Mouse (Mus musculus) urinary bladder, postnatal 36 days (tissue): ENCODE measurements around the gene Rfk.

Experiments
- DNase-seq, 2 experiments: peaks; one replicate each; pipeline ENCODE4 v3.0.0; 2022; ENCODE audit warnings: low spot score in 2 of 2, mixed read lengths in 1 of 2

Gene Rfk

DNA sequence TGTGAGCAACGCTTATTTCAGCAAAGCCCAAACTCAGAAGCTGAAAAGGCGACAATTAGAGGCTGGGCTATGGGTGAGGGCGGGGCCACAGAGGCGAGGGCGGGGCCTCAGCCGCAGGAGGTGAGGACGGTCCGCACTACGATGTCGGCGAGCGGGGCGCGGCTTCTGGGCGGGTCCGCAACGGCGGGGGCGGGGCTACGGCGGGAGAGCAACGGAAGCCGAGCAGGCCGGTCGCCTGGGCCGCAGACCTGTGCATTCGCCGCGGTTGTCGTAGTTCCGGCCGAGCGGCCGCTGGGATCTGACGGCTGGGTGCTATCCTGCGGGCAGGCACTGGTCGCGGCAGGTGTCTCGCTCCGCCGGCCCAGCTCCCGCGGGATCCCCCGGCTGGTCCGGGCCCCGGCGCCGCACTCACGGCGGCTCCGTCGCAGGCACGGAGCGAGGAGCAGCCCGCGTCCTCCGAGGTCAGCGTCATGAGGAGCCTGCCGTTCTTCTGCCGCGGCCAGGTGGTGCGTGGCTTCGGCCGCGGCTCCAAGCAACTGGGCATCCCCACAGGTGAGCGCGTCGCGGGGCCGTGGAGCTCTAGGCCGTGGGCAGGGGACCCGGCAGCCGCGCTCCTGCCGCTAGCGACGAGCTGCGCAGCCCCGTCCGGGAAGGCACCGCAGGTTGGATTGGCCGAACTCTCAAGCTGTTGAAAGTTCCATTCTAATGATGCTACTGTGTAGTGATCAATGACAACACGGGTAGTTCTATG, at the start of gene Rfk:
Gene Rfk, plus strand, starts transcription at position 203 of the 751 bp plus-strand sequence.
- peak; percentile 88 to 93 for DNase-seq

DNA sequence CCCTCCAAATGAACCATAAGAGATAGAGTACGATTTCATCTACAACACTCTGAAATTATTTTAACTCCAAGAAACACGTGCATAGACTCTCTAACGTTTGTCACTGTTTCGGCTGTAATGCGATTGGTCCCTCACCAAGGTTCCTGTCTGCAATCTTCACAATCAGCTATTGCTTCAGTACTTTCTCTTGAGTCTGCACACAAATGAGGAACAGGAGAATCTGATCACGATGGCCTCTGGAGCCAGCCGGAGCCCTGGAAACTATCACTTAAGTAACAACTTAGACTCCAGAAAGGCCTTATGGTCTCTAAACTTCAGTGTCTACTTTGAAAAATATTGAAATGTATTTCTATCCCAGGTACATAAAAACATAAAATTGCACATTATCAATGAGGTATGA, 49.0 kb upstream of the Rfk start:
- no peak for DNase-seq

DNA sequence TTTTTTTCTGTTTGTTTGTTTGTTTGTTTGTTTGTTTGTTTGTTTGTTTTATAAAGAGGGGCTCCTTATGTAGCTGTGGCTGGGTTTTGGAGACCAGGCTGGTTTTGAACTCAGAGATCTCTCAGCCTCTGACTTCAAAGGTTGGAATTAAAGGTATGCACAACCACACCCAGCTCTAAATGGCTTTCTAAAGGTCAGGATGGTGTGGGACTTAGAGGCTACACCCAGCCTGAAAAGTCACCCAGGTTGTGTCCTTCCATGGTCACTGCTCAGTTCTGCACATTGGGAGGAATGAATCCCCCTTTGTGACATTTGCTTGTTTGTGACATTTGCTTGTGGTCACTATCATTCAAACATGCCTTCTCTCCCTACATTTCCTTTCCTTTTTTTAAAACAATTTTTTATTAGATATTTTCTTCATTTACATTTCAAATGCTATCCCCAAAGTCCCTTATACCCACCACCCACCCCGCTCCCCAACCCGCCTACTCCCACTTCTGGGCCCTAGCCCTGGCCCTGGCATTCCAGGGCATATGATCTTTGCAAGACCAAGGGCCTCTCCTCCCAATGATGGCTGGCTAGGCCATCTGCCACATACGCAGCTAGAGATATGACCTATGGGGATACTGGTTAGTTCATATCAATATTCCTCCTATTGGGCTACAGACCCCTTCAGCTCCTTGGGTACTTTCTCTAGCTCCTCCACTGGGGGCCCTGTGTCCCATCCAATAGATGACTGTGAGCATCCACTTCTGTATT, 46.9 kb upstream of the Rfk start:
- DNase-seq: no peak

DNA sequence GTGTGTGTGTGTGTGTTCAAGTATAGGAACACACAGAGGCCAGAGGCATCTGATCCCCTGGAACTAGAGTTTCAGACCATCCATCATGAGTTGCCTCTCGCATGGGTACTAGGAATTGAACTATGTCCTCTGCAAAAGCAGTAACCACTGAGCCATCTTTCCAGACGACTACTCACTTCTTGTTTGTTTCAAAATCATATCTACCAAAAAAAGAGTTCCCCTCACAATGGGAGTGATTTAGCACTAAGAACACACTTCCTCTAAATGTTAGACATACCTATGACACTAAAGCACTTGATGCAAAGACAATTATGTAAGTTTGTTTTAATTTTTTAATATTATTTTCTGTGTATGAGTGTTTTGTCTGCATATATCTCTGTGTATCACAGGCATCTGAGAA, 46.0 kb upstream of the Rfk start:
- no peak for DNase-seq

DNA sequence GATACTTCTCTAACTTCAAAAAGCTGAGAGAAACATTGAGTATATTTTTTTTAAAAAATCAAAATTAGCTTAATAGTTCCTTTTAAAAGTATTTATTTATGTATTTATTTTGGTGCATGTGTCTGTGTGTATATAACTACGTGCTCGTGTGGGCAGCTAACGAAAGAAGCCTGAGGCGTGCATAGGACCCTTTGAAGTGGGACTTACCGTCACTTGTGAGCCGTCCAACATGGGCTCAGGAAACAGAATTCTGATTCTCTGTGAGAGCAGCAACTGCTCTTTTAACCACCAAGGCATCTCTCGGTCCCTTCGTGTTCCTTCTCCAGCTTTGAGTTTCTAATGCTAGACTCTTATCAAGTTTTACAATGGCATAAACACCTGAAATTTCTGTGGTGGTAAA, 40.1 kb upstream of the Rfk start:
- no peak for DNase-seq

DNA sequence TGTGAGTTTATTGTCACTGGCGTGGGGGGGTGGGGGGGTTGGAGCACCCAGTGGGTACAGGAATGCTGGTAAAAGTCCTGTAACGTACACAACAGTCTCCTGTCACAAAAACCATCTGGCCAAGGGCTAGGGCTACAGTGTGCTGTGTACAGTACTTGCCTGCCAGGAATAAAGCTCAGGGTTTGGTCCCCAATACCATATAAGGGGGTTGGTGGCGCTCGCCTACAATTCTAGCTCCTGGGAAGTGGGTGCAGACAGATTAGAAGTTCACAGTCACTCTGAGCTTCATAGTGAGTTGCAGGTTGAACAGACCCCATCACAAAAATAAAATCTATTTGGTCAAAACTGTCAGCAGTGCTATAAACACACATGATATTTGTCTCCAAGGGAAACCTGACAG, 39.5 kb upstream of the Rfk start:
- DNase-seq: no peak

DNA sequence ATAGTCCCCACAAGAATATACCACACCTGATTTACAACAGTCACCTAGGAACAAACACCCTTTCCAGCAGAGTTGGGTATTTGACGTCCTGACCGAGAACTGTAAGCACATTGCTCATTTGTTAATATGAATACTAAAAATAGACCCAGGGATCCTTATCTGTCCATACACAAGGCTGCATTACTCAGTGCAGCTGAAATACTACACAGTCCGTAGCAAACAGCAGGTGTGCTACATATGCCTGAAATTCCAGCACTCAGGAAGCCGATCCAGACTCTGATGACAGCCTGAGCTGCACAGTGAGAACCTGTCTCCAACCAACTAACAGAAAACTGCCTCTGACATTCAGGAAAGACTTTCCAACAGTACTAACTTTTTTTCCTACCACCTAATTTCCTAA, 39.0 kb upstream of the Rfk start:
- no peak for DNase-seq

DNA sequence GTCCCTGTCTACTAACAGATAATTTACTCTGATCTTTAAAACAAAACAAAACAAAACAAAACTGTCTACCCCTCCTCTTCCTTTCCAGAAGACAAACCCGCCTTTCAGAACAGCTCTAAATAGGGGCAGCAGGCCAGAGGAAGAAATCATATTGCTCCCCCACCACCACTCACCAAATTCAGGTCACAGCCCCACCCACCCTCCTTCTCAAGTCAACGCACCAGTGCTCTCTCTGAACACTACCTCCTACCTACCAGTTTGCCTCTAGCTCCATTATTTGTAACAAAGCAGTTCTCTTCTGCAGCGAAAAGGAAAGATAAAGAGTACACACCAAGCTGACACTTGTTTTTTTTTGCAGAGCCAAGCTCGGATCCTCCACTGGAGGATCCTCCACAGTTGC, 38.5 kb upstream of the Rfk start:
- no peak for DNase-seq

DNA sequence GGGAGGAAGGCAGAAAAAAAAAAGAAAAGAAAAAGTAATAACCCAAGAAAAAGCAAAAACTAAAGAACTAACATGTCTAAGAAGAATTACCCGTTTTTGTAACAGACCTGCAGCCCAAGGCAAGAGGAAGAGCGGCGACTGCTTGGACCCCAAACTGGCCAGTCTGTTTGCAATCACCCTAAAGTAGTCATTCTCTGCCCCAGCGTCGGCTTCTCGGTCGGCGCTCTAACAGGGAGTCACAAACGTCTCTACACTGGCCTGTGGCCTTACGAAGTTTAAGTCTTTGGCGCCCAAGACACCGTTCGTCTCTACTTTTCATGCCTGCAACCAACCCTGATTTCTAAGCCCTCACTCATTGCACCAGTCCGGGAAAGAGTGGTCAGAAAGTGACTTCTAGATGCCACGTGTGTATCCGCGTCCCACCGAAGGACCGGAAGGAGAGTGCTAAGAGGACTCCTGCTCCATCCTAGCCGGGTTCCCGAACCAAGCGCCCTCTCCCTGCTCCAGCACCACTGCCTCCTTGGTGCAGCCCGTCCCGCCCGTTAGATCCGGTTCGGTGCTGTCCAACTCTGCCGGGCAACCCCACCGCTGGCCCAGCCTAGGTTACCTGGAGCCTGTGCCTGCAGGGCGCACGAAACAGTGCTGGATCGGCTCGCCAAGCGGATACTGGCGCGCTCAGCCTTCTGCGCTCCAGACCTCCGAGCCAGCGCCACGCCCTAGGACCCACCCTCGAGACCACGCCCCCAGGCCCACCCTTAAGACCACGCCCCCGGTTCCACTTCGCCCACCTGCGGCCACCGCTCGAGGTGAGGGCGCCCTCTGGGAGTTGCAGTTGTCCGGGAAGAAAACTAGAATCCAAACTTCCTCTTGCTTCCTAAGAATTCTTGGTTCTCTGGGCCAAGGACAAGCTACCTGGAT, 37.6 kb upstream of the Rfk start:
- DNase-seq: peak; percentile 79 to 80

DNA sequence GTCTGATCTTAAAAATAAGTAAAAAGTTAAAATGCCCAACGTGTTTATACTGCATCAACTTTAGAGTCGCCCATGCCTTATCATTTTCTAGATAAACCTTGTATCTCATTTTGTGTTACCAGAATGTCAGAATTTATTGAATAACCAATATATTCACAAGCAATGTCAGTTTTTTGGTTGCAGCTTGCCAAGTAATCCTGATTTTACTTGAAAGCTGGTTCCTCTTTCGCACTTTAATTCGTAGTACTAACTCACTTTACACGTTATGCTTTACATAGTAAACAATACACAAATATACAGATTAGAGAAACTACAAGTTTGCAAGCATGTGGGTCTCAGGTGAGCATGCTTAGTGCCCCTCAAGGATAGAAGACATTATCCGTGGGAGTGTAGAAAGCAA, 36.9 kb upstream of the Rfk start:
- no peak for DNase-seq

DNA sequence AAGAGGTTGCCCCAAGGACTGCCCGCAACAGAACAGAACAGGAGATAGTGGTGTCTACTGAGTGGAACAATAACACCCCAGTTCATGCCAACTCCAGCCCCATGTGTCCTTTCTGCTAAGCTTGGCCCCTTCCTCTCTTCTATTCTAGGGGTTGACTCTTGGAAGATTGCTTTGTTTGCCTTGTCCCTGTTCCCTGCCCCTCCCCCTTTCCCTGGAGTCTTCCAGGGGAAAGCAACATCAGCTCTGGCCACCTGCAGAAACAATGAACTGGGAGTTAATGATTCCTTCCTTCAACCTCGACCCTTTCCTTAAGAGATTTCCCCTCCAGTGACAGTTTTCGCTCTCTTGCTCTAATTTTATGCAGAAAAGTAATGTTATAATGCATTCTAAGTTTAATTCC, 36.5 kb upstream of the Rfk start:
- DNase-seq: no peak

DNA sequence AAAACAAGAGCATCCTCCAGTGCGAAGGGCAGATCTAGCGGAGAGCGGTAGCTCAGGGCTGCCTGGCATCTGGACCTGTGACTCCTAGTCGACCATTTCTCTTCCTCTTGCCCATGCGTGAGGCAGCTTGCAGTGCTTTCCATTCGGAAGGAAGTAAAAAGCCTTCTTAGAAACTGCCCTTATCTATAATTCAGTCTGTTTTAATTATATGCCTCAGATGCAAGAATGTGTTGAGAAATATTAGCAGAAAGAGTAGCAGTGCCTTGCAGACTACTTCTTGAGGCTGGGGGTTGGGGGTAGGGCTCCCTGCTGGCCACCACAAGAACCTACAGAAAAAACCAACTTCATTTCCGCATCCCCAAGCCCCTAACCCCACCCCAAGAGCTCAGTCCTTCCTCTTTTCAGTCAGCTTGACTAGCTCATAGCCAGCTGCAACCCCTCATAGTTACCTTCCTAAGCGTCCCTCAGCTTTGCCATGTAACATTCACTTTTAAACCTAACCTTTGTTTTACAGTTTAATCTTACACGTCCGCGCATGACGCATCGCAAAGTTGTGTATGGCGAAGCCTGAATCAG, 34.4 kb upstream of the Rfk start:
- no peak for DNase-seq

DNA sequence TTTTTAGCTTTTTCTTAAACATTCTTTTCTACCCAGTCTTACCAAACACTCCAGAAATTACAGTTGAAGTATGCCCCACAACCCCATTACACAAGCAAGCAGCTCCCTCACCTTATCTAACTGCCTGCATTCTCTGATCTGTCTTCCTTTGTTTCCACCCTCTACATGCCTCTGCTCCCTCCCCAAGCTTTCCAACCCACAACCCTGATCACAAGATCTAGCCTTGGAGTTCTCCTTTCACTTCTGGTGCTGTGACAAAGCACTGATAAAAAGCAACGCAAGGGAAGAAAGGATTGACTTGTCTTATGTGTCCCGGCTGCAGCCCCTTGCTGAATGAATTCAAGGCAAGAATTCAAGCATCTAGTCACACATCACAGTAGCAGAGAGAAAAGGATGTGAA, 32.7 kb upstream of the Rfk start:
- DNase-seq: no peak

DNA sequence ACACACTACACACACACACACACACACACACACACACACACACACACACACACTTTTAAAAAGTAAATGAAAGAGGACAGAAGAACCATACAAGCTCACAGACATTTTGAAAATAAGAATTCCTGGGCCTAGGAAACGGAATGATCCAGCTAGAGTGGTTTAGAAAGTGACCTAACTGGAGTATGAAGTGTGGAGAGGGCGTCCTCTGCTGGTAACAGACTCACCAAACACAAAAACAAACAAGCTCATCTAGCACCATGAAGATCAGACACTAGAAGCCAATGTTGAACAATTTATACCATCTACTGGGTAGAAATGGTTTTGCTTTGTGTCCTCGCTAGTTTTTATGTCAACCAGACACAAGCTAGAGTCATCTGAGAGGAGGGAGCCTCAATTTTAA, 29.1 kb upstream of the Rfk start:
- DNase-seq: peak; percentile 39 to 43

DNA sequence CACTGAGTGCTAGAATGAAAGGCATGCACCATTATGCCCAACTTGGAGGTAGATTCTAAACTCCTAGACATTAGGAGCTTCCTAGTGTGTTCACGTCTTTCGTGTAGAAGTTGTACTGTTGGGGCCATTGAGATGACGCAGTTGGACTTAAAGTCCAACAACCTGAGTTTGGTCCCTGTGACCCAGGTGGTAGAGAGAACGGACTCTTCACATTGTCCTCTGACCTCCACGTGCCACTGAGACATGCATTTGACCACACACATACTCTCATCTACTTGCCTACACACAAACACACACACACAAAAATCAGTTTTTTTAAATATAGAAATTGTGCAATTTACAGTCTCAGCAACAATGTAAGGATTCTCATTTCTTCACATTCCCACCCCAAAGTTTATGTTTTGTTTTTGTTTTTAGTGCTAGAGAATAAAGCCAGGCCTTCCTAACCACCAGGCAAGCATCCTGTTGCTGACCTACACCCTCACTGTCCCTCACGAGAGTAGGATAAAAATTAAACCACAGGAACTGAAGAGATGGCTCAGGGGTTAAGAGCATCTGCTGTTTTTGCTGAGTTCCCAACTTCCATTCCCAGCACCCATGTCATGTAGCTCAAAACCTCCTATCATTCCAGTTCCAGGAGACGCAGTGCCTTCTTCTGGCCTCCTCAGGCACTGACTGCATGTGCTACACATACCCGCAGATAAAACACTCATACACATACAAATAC, 27.3 kb upstream of the Rfk start:
- DNase-seq: no peak

DNA sequence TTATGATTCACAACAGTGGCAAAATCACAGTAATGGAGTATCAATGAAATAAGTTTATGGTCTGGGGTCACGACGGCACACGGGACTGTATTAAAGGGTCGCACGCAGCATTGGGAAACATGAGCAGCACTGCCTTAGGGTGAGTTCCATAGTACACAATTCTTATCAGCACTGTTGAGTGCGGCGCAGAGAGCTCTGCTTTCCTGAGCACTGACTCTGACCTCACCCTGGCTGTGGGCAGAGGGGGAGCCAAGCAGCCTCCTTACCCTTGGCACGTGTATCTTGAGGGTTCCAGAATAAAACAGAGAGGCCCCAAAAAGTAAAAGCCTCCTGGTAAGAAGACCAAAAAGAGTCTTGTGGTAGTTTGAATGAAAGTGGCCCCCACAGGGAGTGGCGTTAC, 25.3 kb upstream of the Rfk start:
- DNase-seq: no peak

DNA sequence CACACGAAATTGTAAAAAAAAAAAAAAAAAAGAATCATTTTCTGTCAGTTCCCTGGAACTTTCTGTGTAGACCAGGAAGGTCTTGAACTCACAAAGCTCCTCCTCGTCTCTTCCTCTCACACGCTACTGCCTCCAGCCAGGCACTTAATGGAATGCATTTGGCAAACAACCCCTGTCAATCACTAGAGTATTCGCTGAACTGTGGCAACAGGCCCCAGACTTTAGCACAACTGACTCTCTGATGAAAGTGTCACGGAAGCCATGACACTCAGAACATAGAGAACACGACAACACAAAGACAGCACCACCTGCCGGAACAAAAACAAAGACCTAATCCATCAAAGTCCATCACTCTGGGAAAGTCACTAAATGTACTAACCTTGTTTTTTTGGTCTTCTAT, 24.3 kb upstream of the Rfk start:
- no peak for DNase-seq

DNA sequence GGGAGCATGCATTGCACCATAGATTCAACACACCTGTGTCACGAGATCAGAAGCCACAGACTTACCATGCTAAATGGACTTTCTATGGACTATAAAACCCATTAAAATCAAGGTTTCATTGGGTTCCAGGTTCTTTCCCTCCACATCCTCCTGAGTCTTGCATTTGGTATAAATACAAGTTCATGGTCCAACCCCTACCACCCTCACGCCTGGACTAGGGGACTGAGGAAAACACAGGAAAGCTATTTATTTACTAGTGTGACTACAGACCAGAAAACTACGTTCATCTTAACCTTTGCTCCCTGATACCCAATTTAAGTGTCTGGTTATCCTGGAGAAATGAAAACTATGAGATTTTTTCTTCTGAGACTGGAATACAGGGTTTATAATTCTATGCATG, 21.1 kb upstream of the Rfk start, which contains the start of gene Gcnt1:
Gene Gcnt1, minus strand, starts transcription at position 144 of the 400 bp plus-strand sequence.
- DNase-seq: no peak

DNA sequence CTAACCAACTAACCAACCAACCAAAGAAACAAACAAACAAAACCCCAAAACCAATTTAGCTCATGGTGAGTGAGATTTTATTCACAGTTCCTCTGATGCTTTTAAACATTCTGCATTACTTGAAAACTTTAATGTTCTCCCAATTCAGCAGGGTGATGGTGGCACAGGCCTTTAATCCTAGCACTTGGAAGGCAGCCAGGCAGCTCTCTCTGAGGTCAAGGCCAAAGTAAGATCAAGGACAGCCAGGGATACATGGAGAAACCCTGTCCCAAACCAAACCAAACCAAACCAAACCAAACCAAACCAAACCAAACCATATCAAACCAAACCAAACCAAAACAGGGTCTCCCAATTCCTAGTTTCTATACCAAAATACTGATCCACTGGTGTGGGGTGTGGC, 15.0 kb upstream of the Rfk start:
- DNase-seq: no peak

DNA sequence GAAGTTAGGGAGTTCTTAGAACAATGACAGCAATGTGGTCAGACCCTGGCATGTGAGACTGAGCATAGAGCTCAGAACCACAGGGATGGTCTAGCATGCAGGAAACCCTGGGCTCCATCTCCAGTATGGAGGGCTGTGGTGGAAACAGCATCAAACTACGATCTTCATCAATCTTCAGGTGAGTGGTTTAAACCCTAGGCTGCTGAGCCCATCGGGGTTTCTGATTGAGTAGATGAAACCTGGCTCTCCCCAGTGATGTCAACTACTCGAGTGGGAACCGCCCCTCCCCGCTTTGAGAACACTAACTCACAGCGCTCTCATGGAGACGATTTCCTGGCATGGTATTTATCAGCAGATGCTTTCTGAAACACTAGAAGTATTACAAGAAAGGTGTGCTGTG, 13.3 kb upstream of the Rfk start:
- DNase-seq: no peak

DNA sequence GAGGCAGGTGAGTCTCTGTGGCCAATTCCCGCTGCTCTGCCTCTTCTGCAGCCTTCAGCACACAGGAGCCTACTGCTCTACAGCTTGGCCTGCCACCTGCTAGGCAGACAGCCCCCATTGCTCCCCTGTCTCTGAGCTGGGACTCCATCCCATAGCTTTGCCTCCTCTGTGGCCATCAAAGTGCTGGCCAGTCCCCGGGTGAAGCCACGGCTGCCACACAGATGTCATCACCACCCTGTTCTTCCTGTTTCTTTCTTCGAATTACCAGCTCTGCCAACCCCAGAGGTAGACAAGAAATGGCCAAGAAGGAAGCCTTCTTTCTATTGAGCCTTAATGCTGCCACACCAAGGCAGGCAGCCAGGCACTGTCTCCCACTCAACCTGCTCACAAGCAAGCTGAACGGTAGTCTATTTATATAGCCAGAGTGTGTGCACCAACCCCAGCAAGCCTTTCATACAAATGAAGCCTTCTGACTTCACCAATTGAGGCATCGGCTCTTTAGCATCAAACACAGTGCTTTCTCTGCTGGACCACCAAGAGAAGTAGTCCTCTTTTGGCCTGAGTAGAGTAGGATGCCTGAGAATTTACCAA, 10.9 kb upstream of the Rfk start:
- no peak for DNase-seq
